Mouse (Mus musculus) lung, postnatal 0 days (tissue): Measurements from ENCODE around the gene Nsun4. TPM values are rescaled to one million over a fixed set of nuclear protein-coding genes. Genes with fewer than 3 reads are reported as not detected.
A peak's percentile ranks its signal among the peaks of the same experiment; 100 is the strongest.

ENCODE experiments used
- ATAC-seq: fragments of 200-750 bp; cut with Nextera tagmentation; 2 replicates; pipeline ENCODE4 v1.8.0; 2017; ENCODE audit warnings: moderate library complexity
- DNase-seq: peaks from one replicate; pipeline ENCODE4 v3.0.0-alpha.2; 2016; ENCODE audit warnings: low spot score
- H3K27ac ChIP-seq: fragments of 300-500 bp; sonication (generic); 2 replicates; pipeline ENCODE4 v1.5.1; 2014; ENCODE audit warnings: antibody characterized with exemption, mild to moderate bottlenecking, low read length, mixed read lengths
- H3K27me3 ChIP-seq: fragments of 300-500 bp; sonication (generic); replicated peaks from 2 replicates; pipeline ENCODE4 v1.6.1; 2014; ENCODE audit warnings: low read length, mixed read lengths; ENCODE audit not compliant: insufficient read depth
- H3K36me3 ChIP-seq: fragments of 300-500 bp; sonication (generic); 2 replicates; pipeline ENCODE4 v1.6.1; 2014; ENCODE audit warnings: low read length, mixed read lengths; ENCODE audit not compliant: insufficient read depth
- H3K4me1 ChIP-seq: fragments of 300-500 bp; sonication (generic); 2 replicates; pipeline ENCODE4 v1.6.1; 2014; ENCODE audit warnings: antibody characterized with exemption, low read depth, low read length, mixed read lengths; ENCODE audit not compliant: insufficient read depth
- H3K4me2 ChIP-seq: fragments of 300-500 bp; sonication (generic); replicated peaks from 2 replicates; pipeline ENCODE4 v1.6.1; 2014; ENCODE audit warnings: low read depth, mild to moderate bottlenecking, low read length, moderate library complexity, mixed read lengths
- H3K4me3 ChIP-seq: fragments of 300-500 bp; sonication (generic); 2 replicates; pipeline ENCODE4 v1.5.1; 2014; ENCODE audit warnings: low read depth, low read length
- H3K9ac ChIP-seq: fragments of 300-500 bp; sonication (generic); replicated peaks from 2 replicates; pipeline ENCODE4 v1.6.1; 2014; ENCODE audit warnings: low read depth, mild to moderate bottlenecking
- H3K9me3 ChIP-seq: fragments of 300-500 bp; sonication (generic); 2 replicates; pipeline ENCODE4 v1.6.1; 2016; ENCODE audit warnings: low read length, mixed read lengths
- CTCF ChIP-seq: IDR thresholded peaks from 2 replicates; pipeline ENCODE4 v1.5.1; 2016; ENCODE audit warnings: antibody characterized with exemption, mild to moderate bottlenecking
- EP300 ChIP-seq: IDR thresholded peaks from 2 replicates; pipeline ENCODE4 v1.6.1; 2016; ENCODE audit warnings: antibody characterized with exemption, mild to moderate bottlenecking, control low read depth
- WGBS: fragments of 180-500 bp; shearing (Covaris S2); extraction: QIAGEN DNeasy Blood & Tissue Kit; methylation state at CpG from one replicate; pipeline ENCODE4 v1.1.7; 2014; 5-methylcytosine and 5-hydroxymethylcytosine counted together
- polyA plus RNA-seq: library from polyadenylated mRNA; unstranded; fragments of >200 nt; fragmentation: Nextera tagmentation; extraction: Ambion mirVana; gene quantifications from 2 replicates; pipeline ENCODE4 v1.2.1, GENCODE M21; 2015

Nsun4 gene
- 33.7 and 37.9 TPM in 2 replicates for polyA plus RNA-seq

DNA sequence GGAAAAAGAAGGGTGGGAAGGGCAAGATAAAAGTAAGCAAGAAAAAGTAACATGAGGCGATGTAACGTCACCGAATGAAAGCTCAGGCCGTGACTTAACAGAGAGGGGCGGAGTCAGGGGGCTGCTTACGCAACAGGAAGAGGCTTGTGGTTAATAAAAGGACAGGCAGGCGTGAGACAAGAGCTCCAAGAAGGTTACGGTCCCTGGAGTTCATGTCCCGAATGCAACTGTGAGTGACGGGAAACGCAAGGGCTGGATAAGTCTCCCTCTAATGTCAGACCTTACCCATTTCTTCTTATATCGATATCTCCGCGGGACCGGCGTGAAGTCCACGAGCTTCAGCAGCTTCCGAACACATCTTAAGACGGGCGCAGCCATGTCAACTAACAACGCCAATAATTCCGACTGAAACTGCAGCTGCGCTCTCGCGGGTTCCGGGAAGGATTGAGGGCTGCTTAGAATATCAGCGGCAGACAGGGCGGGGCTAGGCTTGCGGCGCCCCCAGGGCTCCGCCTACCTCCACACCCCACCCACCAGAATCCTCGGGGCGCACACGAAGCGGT is at the start of gene Nsun4:
TSS of gene Nsun4 (minus strand) at position 478 of the 563 bp plus-strand sequence.
- Histone ChIP-seq H3K4me3 (peak within 1 kb of the TSS; percentile 50), H3K27me3 (no peaks in the 10 kb centered on the region), H3K9me3 (no peaks in the 10 kb centered on the region), H3K4me2 (peak within 1 kb of the TSS; percentile 76), H3K4me1 (peaks cover 8% of the 10 kb centered on the region), H3K9ac (peak within 1 kb of the TSS; percentile 46), H3K36me3 (no peaks in the 10 kb centered on the region), H3K27ac (peak within 1 kb of the TSS; percentile 97)
- DNase-seq (peak; percentile 97), ATAC-seq (peak; percentile 97)
- TF ChIP-seq EP300 = no peak; the same call in 1 of the 2 replicates
- TF ChIP-seq CTCF = no peak
- 2% methylated on average over 35 of the region's 35 CpGs for WGBS

DNA sequence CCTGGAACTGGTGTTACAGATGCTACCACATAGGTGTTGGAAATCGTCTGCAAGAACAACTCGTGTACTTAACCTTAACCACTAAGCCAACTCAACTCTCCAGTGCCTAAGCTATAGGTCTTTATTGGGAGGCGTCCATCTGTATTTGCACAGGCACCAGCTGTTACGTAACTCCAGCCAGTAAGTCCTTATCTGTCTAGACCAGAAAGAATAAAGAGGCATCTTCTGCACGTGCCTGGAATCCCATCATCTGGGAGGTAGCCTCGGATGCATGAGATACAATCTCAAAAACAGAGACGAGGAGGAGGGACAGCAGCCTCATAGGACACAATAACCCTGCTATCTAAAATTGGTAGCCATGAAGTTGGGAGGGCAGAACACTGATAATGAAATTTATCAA is 47.3 kb upstream of the Nsun4 start:
- no peaks in the 10 kb centered on the region for H3K27me3 ChIP-seq
- no peak overlapping the region for H3K4me3 ChIP-seq
- no peak overlapping the region for H3K9ac ChIP-seq
- no peak for TF ChIP-seq EP300
- no peak for TF ChIP-seq CTCF
- H3K36me3 ChIP-seq = peaks cover 32% of the 10 kb centered on the region
- H3K4me1 ChIP-seq = no peaks in the 10 kb centered on the region
- no peaks in the 10 kb centered on the region for H3K9me3 ChIP-seq
- no peak for DNase-seq
- H3K4me2 ChIP-seq = no peak overlapping the region
- 65% methylated on average over 7 of the region's 7 CpGs for WGBS
- no peak for ATAC-seq
- H3K27ac ChIP-seq = no peak overlapping the region

DNA sequence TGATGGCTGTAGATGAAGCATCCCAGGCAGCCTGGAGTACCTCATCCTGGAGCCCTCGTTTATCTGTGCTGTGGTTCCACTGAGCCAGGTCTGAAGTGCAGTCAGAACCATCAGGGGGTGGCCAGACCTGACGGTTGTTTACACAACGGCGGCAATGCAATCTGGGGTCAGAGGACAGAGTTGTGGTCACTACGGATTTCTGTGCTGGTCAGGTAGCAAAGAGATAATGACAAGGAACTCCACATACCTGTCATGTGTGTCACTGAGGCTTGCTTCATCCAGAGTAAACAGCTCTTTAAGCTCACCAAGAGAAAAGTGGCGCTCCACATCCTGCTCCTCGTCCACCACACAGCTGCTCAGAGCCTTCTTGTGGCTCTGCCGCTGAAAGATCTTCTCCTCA is 43.5 kb upstream of the Nsun4 start:
- H3K9ac ChIP-seq = no peak overlapping the region
- no peak overlapping the region for H3K27ac ChIP-seq
- no peaks in the 10 kb centered on the region for H3K27me3 ChIP-seq
- DNase-seq (no peak), ATAC-seq (no peak)
- no peaks in the 10 kb centered on the region for H3K4me1 ChIP-seq
- peaks cover 54% of the 10 kb centered on the region for H3K36me3 ChIP-seq
- no peaks in the 10 kb centered on the region for H3K9me3 ChIP-seq
- H3K4me3 ChIP-seq = no peak overlapping the region
- 56% methylated on average over 8 of the region's 8 CpGs for WGBS
- TF ChIP-seq CTCF (no peak), EP300 (no peak)
- H3K4me2 ChIP-seq = no peak overlapping the region

DNA sequence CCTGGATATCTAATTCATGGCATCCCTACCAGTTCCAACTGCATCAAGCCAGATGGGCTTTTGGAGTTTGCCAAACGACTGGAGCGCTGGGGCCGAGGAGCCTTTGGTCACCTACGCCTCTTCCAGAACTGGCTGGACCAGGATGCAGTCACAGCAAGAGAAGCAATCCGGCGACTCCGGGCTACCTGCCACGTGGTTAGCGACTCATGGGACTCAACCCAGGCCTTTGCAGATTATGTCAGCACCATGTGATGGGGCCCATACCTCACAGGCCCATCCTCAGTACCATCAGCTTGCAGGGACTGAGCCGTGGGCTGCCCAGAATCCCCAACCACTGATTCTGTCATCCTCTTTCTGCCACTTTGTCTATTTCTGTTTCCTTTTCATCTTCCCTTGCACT is 42.6 kb upstream of the Nsun4 start:
- Histone ChIP-seq H3K4me3 (no peak overlapping the region), H3K36me3 (peaks cover 62% of the 10 kb centered on the region), H3K27me3 (no peaks in the 10 kb centered on the region), H3K4me1 (no peaks in the 10 kb centered on the region), H3K9ac (no peak overlapping the region), H3K9me3 (no peaks in the 10 kb centered on the region), H3K4me2 (no peak overlapping the region), H3K27ac (no peak overlapping the region)
- no peak for TF ChIP-seq EP300
- TF ChIP-seq CTCF = no peak
- ATAC-seq (no peak), DNase-seq (no peak)
- WGBS = 83% methylated on average over 10 of the region's 10 CpGs

DNA sequence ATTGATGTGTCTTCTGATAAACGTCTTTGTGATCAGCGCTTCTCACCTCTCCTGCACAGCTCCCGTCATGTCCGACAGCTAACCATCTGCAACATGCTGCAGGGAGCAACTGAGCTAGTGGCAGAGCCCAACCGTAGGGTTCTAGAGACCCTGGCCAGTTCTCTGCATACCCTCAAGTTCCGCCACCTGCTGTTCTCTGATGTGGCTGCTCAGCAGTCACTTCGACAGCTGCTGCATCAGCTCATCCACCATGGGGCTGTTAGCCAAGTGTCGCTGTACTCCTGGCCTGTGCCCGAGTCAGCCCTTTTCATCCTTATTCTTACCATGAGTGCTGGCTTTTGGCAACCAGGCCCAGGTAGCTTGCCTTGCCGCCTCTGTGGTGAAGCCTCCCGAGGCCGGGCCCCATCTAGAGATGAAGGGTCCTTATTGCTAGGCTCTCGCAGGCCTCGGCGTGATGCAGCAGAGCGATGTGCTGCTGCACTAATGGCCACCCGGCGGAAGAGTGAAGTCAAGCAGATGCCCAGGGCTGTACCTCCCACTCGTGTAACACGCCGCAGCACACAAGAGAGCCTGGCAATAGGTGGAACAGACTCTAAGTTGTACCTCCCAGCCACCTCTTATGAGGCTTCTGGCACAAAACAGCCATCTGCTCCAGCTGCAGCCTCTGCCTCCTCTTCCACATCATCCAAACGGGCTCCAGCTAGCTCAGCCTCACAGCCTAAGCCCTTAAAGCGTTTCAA is 35.0 kb upstream of the Nsun4 start:
- TF ChIP-seq CTCF (no peak), EP300 (no peak)
- Histone ChIP-seq H3K27ac (no peak overlapping the region), H3K27me3 (no peaks in the 10 kb centered on the region), H3K36me3 (peaks cover 32% of the 10 kb centered on the region), H3K4me3 (no peak overlapping the region), H3K9me3 (no peaks in the 10 kb centered on the region), H3K4me1 (no peaks in the 10 kb centered on the region), H3K4me2 (no peak overlapping the region), H3K9ac (no peak overlapping the region)
- WGBS = 90% methylated on average over 23 of the region's 23 CpGs
- DNase-seq (no peak), ATAC-seq (no peak)

DNA sequence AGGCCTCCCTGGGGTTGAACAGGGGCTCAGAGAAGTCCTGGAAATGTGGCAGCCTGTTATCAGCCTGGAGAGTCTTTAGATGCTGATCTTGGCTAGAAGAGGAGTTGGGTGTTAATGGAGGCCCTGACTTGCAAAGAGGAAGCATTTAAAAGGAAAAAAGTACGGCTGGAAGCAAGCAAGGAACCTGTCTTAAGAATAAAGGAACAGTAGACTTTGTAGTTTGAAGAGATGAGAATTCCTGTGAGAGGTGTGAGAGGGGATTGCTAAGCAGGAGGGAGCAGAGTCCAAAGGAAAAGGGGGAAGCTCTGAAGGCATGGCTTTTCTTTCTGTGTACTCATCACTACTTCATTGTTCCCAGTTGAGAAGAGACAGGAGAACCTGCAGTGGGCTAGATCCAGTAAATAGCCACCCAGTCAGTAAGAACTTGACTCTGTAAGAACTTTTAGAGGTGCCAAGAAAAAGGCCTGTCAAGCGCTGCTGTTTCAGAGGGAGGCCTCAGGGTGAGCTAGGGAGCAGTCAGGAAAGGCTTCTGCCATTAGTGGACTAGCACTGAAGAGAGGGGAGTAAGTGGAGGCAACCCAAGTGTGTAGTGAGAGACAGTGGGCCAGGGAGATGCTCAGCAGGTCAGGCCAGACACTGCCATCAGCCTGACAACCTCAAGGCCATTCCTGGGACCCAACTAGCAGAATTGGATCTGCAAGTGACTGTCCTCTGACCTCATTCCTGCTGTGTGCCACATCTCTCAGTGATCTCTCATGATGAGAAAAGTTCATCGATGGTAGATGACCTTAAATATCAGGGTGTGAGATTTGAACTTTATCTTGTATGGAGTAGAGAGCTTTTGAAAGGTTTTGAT is 23.8 kb upstream of the Nsun4 start:
- H3K36me3 ChIP-seq = peaks cover 10% of the 10 kb centered on the region; the same call in 1 of the 2 replicates
- peak; percentile 47 for DNase-seq
- H3K9me3 ChIP-seq = no peaks in the 10 kb centered on the region
- peak overlapping the region; percentile 98 for H3K9ac ChIP-seq
- H3K27ac ChIP-seq = peak overlapping the region; percentile 98
- WGBS = 52% methylated on average over 3 of the region's 3 CpGs
- peak overlapping the region; percentile 84 for H3K4me2 ChIP-seq
- H3K4me1 ChIP-seq = peaks cover 15% of the 10 kb centered on the region; the same call in 1 of the 2 replicates
- ATAC-seq = no peak
- H3K27me3 ChIP-seq = no peaks in the 10 kb centered on the region
- no peak for TF ChIP-seq EP300
- TF ChIP-seq CTCF = peak; percentile 23; the same call in 1 of the 2 replicates
- peak overlapping the region; percentile 93 for H3K4me3 ChIP-seq
